Mouse (Mus musculus) brain, embryonic 14.5 days (tissue): ENCODE results near the gene 5830473C10Rik.

Source experiments
- CTCF ChIP-seq: fragments of 200-500 bp; IDR thresholded peaks from 2 replicates; pipeline ENCODE4 v1.5.1; 2012; ENCODE audit warnings: inconsistent platforms, mild to moderate bottlenecking, moderate library complexity, borderline replicate concordance; ENCODE audit not compliant: insufficient read depth, insufficient read length; ENCODE audit errors: extremely low read depth
- POLR2A ChIP-seq: fragments of 200-500 bp; IDR thresholded peaks from 2 replicates; pipeline ENCODE4 v1.6.1; 2012; ENCODE audit warnings: mild to moderate bottlenecking, inconsistent platforms, borderline replicate concordance; ENCODE audit not compliant: poor library complexity, insufficient read depth, insufficient read length, severe bottlenecking; ENCODE audit errors: extremely low read depth

- TF ChIP-seq CTCF = no peak
- no peak for TF ChIP-seq POLR2A
These were observed 85.5 kb downstream of the 5830473C10Rik start for GRCm38 (mm10) chr5:90646398-90646797.
